Mouse (Mus musculus) hindlimb bud, embryonic 11.5 days (tissue): Measurements from ENCODE around the gene Etnk1.
"Not testable (repeated sequence)": the region's sequence is repeated elsewhere in the genome, so short reads cannot be mapped to it uniquely, and the experiment has no call there.

ENCODE experiments used
- DNase-seq: peaks from one replicate; pipeline ENCODE4 v3.0.0-alpha.2; 2012; ENCODE audit warnings: low read depth, low spot score; ENCODE audit errors: extremely low spot score

Etnk1 gene

DNA sequence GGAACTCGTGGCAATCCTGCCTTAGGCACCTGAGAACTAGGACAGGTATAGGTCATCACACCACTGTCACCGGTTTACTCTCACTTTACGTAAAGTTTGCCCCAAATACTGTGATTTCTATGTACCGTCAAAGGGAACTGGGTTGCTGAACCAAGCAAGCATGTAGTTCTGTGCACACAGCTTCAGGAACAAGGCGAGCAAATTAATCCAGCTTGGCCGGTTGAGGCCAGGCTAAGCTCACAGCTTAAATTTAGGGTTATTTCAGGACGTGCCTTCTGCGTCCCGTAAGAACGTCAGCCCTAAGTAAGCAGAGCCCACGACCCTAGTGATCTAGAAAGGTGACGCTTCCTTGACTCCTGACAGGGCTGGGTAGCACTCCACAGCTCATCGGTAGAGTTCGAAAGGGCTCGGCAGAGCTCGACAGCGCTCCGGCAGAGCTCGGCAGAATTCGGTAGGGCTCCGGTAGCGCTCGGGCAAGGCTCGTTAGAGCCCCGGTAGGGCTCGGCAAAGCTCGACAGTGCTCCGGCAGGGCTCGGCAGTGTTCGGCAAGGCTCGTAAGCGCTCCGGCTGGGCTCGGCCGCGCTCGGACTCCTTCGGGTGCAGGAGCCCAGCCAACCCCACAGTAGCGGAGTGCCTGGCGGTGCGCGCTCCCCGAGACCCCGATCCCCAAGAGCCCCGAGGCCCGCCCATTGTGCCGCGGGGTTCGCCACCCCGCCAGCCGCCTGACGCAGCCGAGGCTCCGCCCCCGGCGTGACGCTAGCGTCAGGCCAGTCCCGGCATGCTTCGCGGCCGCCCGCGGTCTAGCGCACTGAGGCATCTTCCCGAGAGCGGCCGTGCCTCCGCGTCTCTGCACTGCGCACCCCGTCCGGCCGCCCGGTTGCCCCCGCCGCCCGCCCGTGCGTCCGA lies at the start of gene Etnk1:
Gene Etnk1, plus strand, starts transcription at position 770 of the 906 bp plus-strand sequence.
- peak; percentile 72 for DNase-seq

GRCm38 (mm10) chr6:143119325-143119724 lies 47.7 kb upstream of the Etnk1 start:
- no peak for DNase-seq

GRCm38 (mm10) chr6:143125721-143126120 lies 41.3 kb upstream of the Etnk1 start:
- no peak for DNase-seq

DNA sequence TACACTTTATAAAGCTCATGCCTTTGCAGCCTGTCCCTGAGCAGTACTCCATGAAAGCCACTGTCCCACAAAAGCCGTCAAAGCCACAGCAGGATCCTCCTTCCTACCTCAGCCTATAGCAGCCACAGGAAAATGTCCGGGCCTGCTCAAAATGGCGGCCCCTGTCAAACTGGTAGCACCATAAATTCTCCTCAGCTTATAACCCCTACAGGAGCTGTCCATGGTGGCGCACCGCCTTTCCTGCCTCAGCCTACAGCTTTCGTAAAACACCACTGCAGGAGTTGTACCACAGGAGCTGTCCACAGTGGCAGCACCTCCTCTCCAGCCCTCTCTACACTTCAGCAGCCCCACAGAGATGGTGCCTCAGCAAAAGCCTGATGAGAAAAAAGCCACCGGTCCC lies 37.6 kb upstream of the Etnk1 start:
- DNase-seq: no peak

GRCm38 (mm10) chr6:143129952-143130351 lies 37.1 kb upstream of the Etnk1 start:
- DNase-seq: no peak

DNA sequence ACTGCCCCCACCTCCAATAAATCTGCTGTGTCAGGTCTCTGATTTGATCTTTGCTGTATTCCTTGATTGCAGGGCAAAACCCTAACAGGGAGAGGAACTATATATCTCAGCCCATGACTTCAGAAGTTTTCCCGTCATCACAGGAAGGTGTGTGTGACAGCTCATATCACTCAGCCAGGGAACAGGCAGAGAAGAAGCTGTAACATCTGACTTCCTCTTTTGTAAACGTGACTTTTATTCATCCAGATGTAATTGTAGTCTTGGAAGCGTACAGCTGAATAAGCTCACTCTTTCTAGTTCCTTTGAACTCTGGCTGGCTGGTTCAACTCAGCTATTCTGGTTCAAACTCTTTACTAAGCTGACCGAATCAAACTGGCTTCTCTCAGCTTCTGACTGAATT lies 36.6 kb upstream of the Etnk1 start:
- DNase-seq: no peak

DNA sequence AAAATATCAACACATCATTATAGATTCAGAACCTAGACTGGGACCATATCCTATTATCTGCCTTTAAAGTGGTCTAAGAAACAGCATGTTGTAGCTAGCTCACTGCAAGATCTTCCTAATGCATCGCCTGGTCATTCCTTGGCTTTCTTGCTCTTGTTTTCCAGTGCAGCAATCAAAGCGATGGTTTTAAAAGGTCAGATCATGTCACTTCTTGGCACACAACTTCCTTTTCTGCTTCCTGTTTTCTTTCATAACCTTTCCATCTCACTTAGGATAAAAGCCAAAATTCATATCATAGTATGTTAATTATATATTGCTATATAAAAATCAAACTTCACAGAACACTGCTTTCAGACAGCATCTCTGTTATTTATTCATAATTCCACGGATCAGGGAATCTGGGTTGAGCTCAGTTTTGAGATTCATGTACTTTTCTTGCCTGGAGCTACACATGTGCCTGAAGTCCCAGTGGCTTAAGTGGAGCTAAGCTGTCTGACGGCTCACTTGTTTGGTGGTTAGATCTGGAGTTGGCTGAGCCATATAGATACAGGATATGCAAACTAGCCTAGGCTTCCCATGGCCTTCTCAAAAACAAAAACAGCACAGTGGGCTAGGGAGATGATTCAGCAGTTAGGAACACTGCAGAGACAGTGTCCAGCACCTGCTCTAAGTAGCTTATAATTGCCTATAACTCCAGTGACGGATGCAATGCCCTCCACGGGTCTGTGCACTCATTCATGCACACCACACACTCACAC lies 34.9 kb upstream of the Etnk1 start:
- no peak for DNase-seq

GRCm38 (mm10) chr6:143133150-143133549 lies 33.9 kb upstream of the Etnk1 start:
- DNase-seq: no peak

- DNase-seq: no peak
Observed at GRCm38 (mm10) chr6:143135097-143135496, 31.9 kb upstream of the Etnk1 start.

DNA sequence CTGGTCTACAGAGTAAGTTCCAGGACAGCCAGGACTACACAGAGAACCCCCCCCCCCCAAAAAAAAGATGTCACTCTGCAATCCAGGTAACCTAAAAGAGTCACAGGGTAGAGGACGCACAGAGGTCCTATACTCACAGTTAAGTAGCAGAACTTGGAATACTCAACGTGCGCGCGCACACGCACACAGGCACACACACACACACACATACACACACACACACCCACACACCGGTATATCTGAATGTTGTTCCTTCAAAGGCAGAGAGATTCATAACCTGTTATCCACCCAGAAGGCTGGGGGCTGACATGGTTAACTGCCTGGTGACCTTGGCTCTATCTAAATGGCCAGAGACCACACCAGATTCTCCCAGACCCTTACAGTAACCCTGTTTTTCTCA lies 30.3 kb upstream of the Etnk1 start:
- DNase-seq: no peak

DNA sequence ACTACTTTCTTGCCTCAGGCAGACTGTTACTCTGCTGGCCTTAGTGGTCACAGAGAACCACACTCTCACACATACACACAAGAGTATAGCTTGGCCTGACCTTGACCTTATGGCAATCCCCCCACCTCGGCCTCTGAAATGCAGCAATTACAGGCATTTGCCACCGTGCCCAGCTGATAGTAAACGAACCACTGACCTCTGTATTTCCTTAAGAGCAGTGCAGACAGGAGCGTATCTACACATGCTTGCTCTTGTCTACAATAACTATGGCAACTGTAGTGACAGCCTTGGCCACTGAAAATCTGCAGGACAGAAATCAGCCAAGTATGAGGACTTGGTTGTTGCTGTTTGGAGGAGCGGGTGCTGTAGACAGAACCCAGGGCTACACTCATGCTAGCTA lies 29.7 kb upstream of the Etnk1 start:
- DNase-seq: no peak

DNA sequence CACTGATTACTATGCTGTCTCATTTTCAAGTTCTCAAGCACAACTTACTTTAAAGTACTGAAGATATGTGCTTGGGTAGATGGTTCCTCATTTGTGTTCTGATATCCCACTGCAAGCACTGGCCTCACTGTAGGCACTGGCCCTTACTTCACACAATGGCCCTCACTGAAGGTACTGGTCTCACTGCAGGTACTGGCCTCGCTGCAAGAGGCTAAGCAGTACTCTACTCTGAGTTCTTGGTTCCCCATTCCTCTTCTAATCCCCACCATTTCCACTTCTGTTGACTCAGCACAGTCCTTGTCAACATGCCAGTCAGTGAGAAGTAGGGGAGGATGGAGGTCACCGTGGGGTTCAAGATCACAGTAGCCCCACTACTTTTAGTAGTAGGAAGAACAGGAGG lies 27.6 kb upstream of the Etnk1 start:
- no peak for DNase-seq

DNA sequence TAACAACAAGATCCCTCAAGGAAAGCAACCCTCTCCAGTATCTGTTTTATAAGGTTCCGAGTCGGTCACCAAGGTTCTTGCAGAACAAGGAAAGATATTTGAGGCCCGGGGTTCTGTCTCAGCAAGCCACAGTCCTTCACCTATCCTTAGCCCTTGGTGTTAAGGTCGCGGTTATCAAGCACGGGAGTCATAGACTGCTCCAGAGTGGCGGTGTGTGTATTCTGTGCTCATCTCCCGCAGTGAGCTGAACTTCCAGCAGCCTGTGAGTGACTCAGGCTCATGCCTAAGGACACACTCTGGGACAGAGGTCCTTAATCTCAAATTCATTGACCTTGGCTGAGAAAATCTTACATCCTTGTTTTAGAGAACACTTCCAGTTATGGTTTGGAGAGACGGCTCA lies 26.1 kb upstream of the Etnk1 start:
- DNase-seq: no peak

DNA sequence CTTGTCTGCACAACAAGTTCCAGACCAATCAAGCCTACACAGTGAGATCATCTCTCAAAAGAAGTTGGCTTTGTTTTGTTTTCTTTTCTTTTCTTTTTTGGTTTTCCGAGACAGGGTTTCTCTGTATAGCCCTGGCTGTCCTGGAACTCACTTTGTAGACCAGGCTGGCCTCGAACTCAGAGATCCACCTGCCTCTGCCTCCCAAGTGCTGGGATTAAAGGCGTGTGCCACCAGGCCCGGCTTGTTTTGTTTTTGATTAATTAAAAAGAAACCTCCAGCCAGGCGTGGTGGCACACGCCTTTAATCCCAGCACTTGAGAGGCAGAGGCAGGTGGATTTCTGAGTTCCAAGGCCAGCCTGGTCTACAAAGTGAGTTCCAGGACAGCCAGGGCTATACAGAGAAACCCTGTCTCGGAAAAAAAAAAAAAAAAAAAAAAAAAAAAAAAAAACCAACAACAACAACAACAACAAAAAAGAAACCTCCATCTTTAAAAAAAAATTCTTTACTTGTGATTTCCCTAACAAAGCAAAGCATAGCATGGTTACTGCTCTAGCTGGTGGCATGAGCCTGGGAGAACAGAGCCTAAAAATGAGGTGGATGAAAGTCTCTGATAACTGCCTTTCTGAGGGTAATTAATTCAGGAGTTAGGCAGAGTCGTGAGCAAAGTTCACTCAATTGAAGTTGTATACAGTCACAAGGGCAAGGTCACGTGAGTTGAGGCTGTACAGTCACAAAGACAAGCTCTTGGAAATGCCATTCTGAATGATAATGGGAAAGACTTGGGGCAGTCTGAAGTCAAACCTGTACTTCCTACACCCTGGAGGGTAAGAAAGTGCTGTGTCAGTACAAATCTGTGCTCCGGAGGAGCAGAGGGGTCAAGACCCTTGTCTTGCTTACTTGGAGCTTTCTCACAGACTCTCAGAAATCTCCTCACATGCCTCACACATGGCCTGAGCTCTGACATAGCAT lies 25.1 kb upstream of the Etnk1 start:
- not testable (repeated sequence) for DNase-seq

DNA sequence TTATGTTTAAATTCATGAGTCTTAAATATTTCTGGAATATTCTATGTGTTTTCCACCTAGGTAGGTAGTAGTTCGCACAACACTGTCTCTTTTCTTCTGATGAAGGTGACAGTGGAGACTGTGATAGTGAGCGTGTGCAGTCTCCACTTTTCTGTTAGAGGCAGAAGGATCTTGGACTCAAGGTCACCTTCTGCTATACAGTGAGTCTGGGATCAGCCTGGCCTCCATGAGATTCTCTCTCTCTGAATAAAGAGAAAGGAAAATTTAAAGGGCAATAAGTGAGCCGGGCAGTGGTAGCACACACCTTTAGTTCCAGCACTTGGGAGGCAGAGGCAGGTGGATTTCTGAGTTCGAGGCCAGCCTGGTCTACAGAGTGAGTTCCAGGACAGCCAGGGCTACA lies 24.2 kb upstream of the Etnk1 start:
- no peak for DNase-seq

- DNase-seq: no peak
Observed at GRCm38 (mm10) chr6:143143321-143143720, 23.7 kb upstream of the Etnk1 start.

DNA sequence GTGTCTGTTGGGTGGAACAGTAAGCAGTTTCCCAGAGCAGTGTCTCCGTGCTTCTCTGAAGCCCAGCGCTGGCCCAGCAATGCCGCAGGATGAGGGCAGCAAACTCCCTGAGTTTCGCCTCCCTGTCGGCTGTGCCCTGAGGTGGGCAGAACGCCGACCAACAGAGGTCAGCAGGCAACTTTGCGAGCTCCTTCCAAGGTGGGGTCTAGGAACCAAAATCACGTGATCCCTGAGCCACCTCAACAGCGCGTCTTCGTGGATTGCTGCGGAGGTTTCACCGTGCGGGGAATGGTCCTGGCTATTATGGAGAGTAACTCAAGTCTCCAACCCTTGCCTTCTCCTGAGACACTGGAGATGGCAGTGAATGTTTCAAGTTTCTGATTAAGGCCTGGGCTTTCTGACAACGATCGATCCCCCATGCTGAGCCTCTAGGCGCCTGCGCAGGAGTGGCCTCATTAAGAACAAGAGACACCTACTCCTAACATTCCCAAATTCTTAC lies 23.2 kb upstream of the Etnk1 start:
- no peak for DNase-seq

DNA sequence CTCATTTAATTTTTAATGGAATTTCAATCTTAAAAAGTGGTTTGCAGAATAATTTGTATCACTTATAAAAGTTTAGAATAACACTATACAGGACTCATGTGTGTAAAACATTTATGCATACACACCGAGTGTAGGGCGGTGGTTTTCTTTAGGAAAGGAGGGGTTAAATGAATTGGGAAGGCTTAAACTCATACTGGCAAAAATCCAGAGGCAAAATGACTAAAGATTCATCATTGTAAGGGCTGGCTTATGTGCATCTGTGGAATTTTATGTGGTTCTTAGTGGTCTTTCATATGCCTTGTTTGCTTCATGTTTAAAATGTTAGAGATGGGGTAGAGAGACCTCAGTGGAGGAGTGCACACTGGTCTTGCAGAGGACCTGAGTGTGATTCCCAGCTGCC lies 22.5 kb upstream of the Etnk1 start:
- no peak for DNase-seq

GRCm38 (mm10) chr6:143145051-143145450 lies 22.0 kb upstream of the Etnk1 start:
- DNase-seq: no peak

DNA sequence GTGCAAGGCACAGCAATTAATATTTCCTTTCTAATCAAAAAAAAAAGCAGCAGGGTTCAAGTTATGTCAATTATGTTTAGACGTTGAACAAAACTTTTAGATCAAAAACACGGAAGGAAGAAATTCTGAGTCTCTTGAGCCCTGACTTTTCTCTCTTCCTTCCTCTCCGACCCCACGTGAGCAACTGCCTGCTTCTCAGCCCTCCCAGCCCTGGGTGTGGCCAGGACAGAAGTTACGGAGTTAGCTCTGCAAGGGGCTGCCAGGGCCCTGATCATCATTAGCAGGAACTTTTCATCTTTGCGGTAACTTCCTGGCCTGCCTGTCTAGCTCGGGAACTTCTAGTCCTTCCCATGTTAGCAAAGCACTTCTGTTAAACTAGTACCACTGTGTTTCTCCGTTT lies 20.3 kb upstream of the Etnk1 start:
- no peak for DNase-seq

GRCm38 (mm10) chr6:143148868-143149267 lies 18.2 kb upstream of the Etnk1 start:
- no peak for DNase-seq
